Mouse (Mus musculus): ENCODE data around the gene Lin52. TPM values are rescaled to one million over a fixed set of nuclear protein-coding genes. Genes with fewer than 3 reads are reported as not detected.
A peak's percentile ranks its signal among the peaks of the same experiment; 100 is the strongest.

Lin52 gene
- polyA plus RNA-seq, 1 experiment from 2014 or later: 18.1 TPM

GRCm38 (mm10) chr12:84546028-84546427 lies 94.8 kb downstream of the Lin52 start:
- H3K9ac ChIP-seq (ENCODE audit: low read length): no peak overlapping the region
- WGBS: 3% methylated on average over 12 of the region's 12 CpGs
- no peaks in the 10 kb centered on the region for H3K36me3 ChIP-seq (ENCODE audit: control insufficient read depth, insufficient read depth)
- no peak overlapping the region for H3K27ac ChIP-seq (ENCODE audit: low read length)
- no peaks in the 10 kb centered on the region for H3K27me3 ChIP-seq (ENCODE audit: control insufficient read depth, insufficient read depth, low read length)
- no peaks in the 10 kb centered on the region for H3K9me3 ChIP-seq (replicated peaks; ENCODE audit: control insufficient read depth, low read length)
- H3K4me3 ChIP-seq (ENCODE audit: low read length): no peak overlapping the region
- H3K4me2 ChIP-seq (ENCODE audit: low read depth, low read length): no peak overlapping the region
- H3K4me1 ChIP-seq (ENCODE audit: control insufficient read depth, insufficient read depth, low read length): no peaks in the 10 kb centered on the region
- 0 out of 2 replicates have a peak, but pooled peaks have one; percentile 65 for ATAC-seq (replicated peaks; ENCODE audit: extremely low read depth, insufficient read depth, low FRiP score)

- no peaks in the 10 kb centered on the region for H3K36me3 ChIP-seq (ENCODE audit: control insufficient read depth, insufficient read depth)
- no peak for ATAC-seq (replicated peaks; ENCODE audit: extremely low read depth, insufficient read depth, low FRiP score)
- no peaks in the 10 kb centered on the region for H3K4me1 ChIP-seq (ENCODE audit: control insufficient read depth, insufficient read depth, low read length)
- WGBS: 67% methylated on average over 2 of the region's 2 CpGs
- H3K9ac ChIP-seq (ENCODE audit: low read length): no peak overlapping the region
- H3K27ac ChIP-seq (ENCODE audit: low read length): no peak overlapping the region
- no peaks in the 10 kb centered on the region for H3K9me3 ChIP-seq (replicated peaks; ENCODE audit: control insufficient read depth, low read length)
- H3K4me2 ChIP-seq (ENCODE audit: low read depth, low read length): no peak overlapping the region
- H3K4me3 ChIP-seq (ENCODE audit: low read length): no peak overlapping the region
- H3K27me3 ChIP-seq (ENCODE audit: control insufficient read depth, insufficient read depth, low read length): no peaks in the 10 kb centered on the region
These were observed 95.4 kb downstream of the Lin52 start for GRCm38 (mm10) chr12:84546577-84547085.

- Histone ChIP-seq H3K4me1 (ENCODE audit: control insufficient read depth, insufficient read depth, low read length) (no peaks in the 10 kb centered on the region), H3K4me2 (ENCODE audit: low read depth, low read length) (no peak overlapping the region), H3K9me3 (replicated peaks; ENCODE audit: control insufficient read depth, low read length) (no peaks in the 10 kb centered on the region), H3K27ac (ENCODE audit: low read length) (no peak overlapping the region), H3K9ac (ENCODE audit: low read length) (no peak overlapping the region), H3K4me3 (ENCODE audit: low read length) (no peak overlapping the region), H3K27me3 (ENCODE audit: control insufficient read depth, insufficient read depth, low read length) (no peaks in the 10 kb centered on the region), H3K36me3 (ENCODE audit: control insufficient read depth, insufficient read depth) (no peaks in the 10 kb centered on the region)
- WGBS: 53% methylated on average over 8 of the region's 8 CpGs
- ATAC-seq (replicated peaks; ENCODE audit: extremely low read depth, insufficient read depth, low FRiP score): no peak
These were observed 97.0 kb downstream of the Lin52 start for GRCm38 (mm10) chr12:84548251-84548650.

GRCm38 (mm10) chr12:84555218-84555617 lies 104.0 kb downstream of the Lin52 start:
- Histone ChIP-seq H3K36me3 (ENCODE audit: control insufficient read depth, insufficient read depth) (no peaks in the 10 kb centered on the region), H3K9me3 (replicated peaks; ENCODE audit: control insufficient read depth, low read length) (0 out of 2 replicates have a peak, but pooled peaks cover 3% of the 10 kb centered on the region), H3K27ac (ENCODE audit: low read length) (no peak overlapping the region), H3K9ac (ENCODE audit: low read length) (no peak overlapping the region), H3K4me1 (ENCODE audit: control insufficient read depth, insufficient read depth, low read length) (no peaks in the 10 kb centered on the region), H3K4me2 (ENCODE audit: low read depth, low read length) (no peak overlapping the region), H3K4me3 (ENCODE audit: low read length) (no peak overlapping the region), H3K27me3 (ENCODE audit: control insufficient read depth, insufficient read depth, low read length) (no peaks in the 10 kb centered on the region)
- ATAC-seq (replicated peaks; ENCODE audit: extremely low read depth, insufficient read depth, low FRiP score): no peak
- 55% methylated on average over 8 of the region's 8 CpGs for WGBS

- no peaks in the 10 kb centered on the region for H3K4me1 ChIP-seq (ENCODE audit: control insufficient read depth, insufficient read depth, low read length)
- H3K36me3 ChIP-seq (ENCODE audit: control insufficient read depth, insufficient read depth): no peaks in the 10 kb centered on the region
- H3K9me3 ChIP-seq (replicated peaks; ENCODE audit: control insufficient read depth, low read length): 0 out of 2 replicates have a peak, but pooled peaks cover 3% of the 10 kb centered on the region
- ATAC-seq (replicated peaks; ENCODE audit: extremely low read depth, insufficient read depth, low FRiP score): no peak
- H3K27me3 ChIP-seq (ENCODE audit: control insufficient read depth, insufficient read depth, low read length): peaks cover 6% of the 10 kb centered on the region
- 51% methylated on average over 4 of the region's 4 CpGs for WGBS
- H3K27ac ChIP-seq (ENCODE audit: low read length): no peak overlapping the region
- no peak overlapping the region for H3K9ac ChIP-seq (ENCODE audit: low read length)
- no peak overlapping the region for H3K4me2 ChIP-seq (ENCODE audit: low read depth, low read length)
- H3K4me3 ChIP-seq (ENCODE audit: low read length): no peak overlapping the region
These were observed 111.3 kb downstream of the Lin52 start for GRCm38 (mm10) chr12:84562558-84562957.

- no peak overlapping the region for H3K4me3 ChIP-seq (ENCODE audit: low read length)
- no peak overlapping the region for H3K9ac ChIP-seq (ENCODE audit: low read length)
- H3K4me2 ChIP-seq (ENCODE audit: low read depth, low read length): no peak overlapping the region
- no peak for ATAC-seq (replicated peaks; ENCODE audit: extremely low read depth, insufficient read depth, low FRiP score)
- no peaks in the 10 kb centered on the region for H3K9me3 ChIP-seq (replicated peaks; ENCODE audit: control insufficient read depth, low read length)
- H3K4me1 ChIP-seq (ENCODE audit: control insufficient read depth, insufficient read depth, low read length): peaks cover 20% of the 10 kb centered on the region
- H3K27me3 ChIP-seq (ENCODE audit: control insufficient read depth, insufficient read depth, low read length): peaks cover 52% of the 10 kb centered on the region
- WGBS: 80% methylated on average over 6 of the region's 6 CpGs
- no peak overlapping the region for H3K27ac ChIP-seq (ENCODE audit: low read length)
- no peaks in the 10 kb centered on the region for H3K36me3 ChIP-seq (ENCODE audit: control insufficient read depth, insufficient read depth)
These were observed 116.4 kb downstream of the Lin52 start for GRCm38 (mm10) chr12:84567576-84567975.

- Histone ChIP-seq H3K27me3 (ENCODE audit: control insufficient read depth, insufficient read depth, low read length) (peaks cover 66% of the 10 kb centered on the region), H3K9ac (ENCODE audit: low read length) (peak within 1 kb of the TSS; percentile 26; the same call in 1 of the 2 replicates), H3K36me3 (ENCODE audit: control insufficient read depth, insufficient read depth) (no peaks in the 10 kb centered on the region), H3K27ac (ENCODE audit: low read length) (no peak within 1 kb of the TSS), H3K4me3 (ENCODE audit: low read length) (peak within 1 kb of the TSS; percentile 36), H3K4me2 (ENCODE audit: low read depth, low read length) (peak within 1 kb of the TSS; percentile 47), H3K4me1 (ENCODE audit: control insufficient read depth, insufficient read depth, low read length) (peaks cover 20% of the 10 kb centered on the region), H3K9me3 (replicated peaks; ENCODE audit: control insufficient read depth, low read length) (no peaks in the 10 kb centered on the region)
- 2% methylated on average over 25 of the region's 25 CpGs for WGBS
- ATAC-seq (replicated peaks; ENCODE audit: extremely low read depth, insufficient read depth, low FRiP score): no peak; the same call in 1 of the 2 replicates
These were observed 118.2 kb downstream of the Lin52 start, which contains the start of gene Vsx2 for GRCm38 (mm10) chr12:84569336-84569970. Gene Vsx2 (plus strand): TSS chr12:84569762.

GRCm38 (mm10) chr12:84569976-84570693 lies 118.9 kb downstream of the Lin52 start:
- Histone ChIP-seq H3K27ac (ENCODE audit: low read length) (no peak overlapping the region), H3K4me2 (ENCODE audit: low read depth, low read length) (peak overlapping the region; percentile 47), H3K9ac (ENCODE audit: low read length) (peak overlapping the region; percentile 26; the same call in 1 of the 2 replicates), H3K36me3 (ENCODE audit: control insufficient read depth, insufficient read depth) (no peaks in the 10 kb centered on the region), H3K4me3 (ENCODE audit: low read length) (peak overlapping the region; percentile 36), H3K9me3 (replicated peaks; ENCODE audit: control insufficient read depth, low read length) (no peaks in the 10 kb centered on the region), H3K4me1 (ENCODE audit: control insufficient read depth, insufficient read depth, low read length) (peaks cover 20% of the 10 kb centered on the region), H3K27me3 (ENCODE audit: control insufficient read depth, insufficient read depth, low read length) (peaks cover 72% of the 10 kb centered on the region)
- ATAC-seq (replicated peaks; ENCODE audit: extremely low read depth, insufficient read depth, low FRiP score): no peak
- 2% methylated on average over 39 of the region's 40 CpGs for WGBS
